Mouse (Mus musculus) testis, adult 2 months (tissue): Measurements from ENCODE around the gene Mapk11.

Source experiments
- CTCF ChIP-seq: fragments of 200-500 bp; IDR thresholded peaks from 2 replicates; pipeline ENCODE4 v1.5.1; 2012; ENCODE audit warnings: low read depth, mild to moderate bottlenecking, inconsistent platforms, low read length, moderate library complexity; ENCODE audit not compliant: control insufficient read depth, insufficient read depth, insufficient replicate concordance
- POLR2A ChIP-seq: fragments of 200-500 bp; IDR thresholded peaks from 2 replicates; pipeline ENCODE4 v1.6.1; 2012; ENCODE audit warnings: low read depth, mild to moderate bottlenecking, inconsistent platforms, low read length, moderate library complexity; ENCODE audit not compliant: control insufficient read depth

- TF ChIP-seq POLR2A (no peak), CTCF (no peak)
Observed at GRCm38 (mm10) chr15:89179630-89179964, 30.2 kb upstream of the Mapk11 start.
